Mouse (Mus musculus) kidney, adult 2 months (tissue): ENCODE results near the gene Itpa.

Experiments
- CTCF ChIP-seq: fragments of 200-500 bp; conservative IDR thresholded peaks from 2 replicates; pipeline ENCODE4 v1.5.1; 2011; ENCODE audit warnings: low read depth, mild to moderate bottlenecking, control low read depth, low read length, moderate library complexity, mixed read lengths; ENCODE audit not compliant: insufficient read depth, insufficient read length
- POLR2A ChIP-seq: fragments of 200-500 bp; IDR thresholded peaks from one replicate; pipeline ENCODE4 v1.6.1; 2011; ENCODE audit warnings: low read depth, low read length, control low read depth

DNA sequence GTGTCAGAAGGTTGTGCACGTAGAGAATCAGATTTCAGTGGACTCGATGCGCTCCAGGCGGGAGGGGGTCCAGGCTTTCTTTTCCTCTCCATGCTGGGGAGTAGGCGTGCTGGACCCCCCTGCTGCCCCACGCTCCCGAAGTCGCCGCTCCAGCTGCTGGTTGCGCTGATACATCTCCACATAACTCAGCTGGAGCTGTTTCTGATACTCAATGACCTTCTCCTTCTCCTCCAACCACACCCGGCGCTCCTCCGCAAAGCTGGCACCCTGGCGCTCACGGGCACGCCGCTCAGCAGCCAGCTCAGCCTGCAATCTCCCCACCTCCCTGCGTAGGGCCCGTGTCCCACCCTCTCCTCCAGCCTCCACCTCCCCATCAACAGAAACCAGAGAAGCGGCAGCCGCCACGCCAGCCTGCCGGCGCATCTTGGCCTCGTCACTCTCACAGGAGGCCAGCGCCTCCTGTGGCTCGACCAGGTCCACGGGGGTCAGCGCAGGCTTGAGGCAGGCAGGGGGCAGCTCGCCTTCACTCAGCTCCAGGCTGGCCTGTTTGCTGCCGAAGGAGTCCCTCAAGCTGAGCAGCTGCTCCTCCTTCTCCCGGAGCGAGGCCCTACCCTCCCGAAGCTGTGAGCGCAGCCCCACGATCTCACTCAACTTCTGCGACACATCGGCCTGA, 32.5 kb upstream of the Itpa start:
- TF ChIP-seq CTCF, result no peak
- no peak for TF ChIP-seq POLR2A
